Mouse (Mus musculus): ENCODE results near the gene Per3. TPM values are rescaled to one million over a fixed set of nuclear protein-coding genes. Genes with fewer than 3 reads are reported as not detected.

Per3 gene
- 10 to 100 TPM in 1 of 2 experiments, 1 to 10 TPM in 1; 3.8 to 16.2 TPM for total RNA-seq (2021)
- long read RNA-seq, experiment 1: 0 reads
- long read RNA-seq, experiment 2, partial matches to known transcripts: 1 of 7 reads
- long read RNA-seq, experiment 2, other reads (novel, unspliced or antisense): 5 of 7 reads

DNA sequence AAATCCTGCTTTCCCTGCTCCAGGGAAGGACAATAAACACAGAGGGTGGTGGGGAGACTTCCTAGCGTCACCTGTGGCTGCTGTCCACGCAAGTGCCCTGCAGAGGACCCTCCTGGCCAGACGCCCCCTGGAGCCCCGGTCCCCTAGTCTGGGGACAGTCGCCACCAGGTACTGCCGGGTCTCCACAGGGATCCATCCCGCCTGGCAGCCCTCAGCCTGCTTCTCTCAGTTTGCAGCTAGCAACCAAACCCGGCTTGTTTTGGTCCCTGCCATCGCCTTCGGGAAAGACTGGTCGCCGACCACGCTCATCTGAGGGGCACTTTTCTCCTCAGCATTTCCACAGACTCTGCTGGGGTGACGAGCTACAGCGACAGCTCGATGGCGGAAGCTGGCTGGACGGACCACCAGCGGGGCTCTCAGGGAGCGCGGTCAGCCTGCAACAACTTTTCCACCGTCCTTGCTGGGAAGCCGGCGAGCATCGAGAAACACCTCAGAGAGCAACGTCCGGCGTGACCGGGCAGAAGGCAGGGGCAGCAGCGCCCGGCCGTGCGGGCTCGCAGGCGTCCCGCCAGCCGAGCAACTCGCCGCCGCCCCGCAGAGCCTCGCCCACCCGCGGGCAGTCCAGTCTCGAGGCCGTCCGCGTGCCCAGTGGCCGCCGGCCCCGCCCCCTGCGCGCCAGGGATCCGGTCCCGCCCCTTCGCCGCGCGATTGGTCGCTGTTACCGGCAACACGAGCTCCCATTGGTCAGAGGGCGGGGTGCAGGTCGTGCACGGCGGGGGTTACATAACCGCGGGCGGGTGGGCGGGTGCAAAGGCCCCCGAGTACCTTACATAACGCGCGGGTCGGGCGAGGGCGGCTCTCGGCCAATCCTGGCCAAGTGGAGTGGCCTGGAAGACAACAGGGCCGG, at the start of gene Per3:
Per3 (minus strand) TSS at position 629 of the 907 bp plus-strand sequence.
- peak; percentile 99 for DNase-seq

DNA sequence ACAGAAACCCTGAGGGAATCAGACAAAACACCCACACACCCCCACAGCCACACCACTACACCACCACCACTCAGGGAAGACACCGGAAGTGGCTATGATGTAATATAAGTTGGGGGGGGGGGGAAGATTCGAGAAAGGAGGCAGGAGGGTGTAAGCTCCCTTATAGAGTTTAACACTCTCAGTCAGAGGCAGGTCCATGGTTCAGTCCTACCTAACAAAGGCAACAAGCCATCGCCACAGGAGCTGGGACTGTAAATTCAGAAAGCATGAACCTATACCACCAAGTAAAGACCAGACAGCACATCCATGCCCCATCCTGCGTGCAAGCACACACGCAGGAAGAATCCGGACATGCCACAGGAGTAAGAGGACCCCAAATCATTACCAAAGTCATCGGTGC, 44.8 kb upstream of the Per3 start, which contains the start of gene Gm13090:
Gm13090 (plus strand) TSS at position 301 of the 400 bp plus-strand sequence.
- DNase-seq: no peak

DNA sequence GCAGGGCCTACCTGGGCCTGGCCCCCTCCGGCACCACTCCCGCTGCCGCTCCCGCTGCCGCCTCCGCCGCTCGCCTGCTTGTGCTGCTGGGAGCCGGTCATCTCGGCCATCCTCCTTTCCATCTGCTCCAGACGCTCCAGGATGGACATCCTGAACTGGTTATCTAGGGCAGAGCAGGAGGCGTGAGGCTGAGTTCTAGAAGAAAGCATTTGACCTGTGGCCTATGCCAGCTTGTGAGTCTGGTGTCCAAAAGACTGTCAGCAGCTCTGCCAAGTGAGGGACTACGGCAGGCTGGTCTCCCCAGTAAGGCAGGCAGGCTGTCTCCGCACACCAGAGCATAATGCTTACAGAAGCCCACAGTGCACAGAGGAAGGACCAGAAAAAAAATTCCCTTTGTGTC, 44.4 kb upstream of the Per3 start:
- DNase-seq: peak; percentile 40

DNA sequence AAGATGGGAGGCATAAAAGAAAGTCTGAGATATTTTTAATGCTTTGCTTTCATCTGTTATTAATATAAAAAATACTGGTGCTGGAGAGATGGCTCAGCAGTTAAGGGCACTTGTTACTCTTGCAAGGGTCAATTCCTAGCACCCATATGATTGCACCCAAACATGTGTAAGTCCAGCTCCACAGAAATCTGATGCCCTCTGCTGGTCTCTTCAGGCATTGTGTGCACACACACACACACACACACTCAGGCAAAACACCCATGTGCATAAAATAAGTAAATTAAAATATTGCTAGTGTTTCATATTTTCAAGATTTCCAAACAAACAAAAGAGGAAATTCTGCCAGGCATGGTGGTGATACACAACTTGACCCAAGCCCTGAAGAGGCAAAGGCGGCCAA, 42.9 kb upstream of the Per3 start:
- no peak for DNase-seq

DNA sequence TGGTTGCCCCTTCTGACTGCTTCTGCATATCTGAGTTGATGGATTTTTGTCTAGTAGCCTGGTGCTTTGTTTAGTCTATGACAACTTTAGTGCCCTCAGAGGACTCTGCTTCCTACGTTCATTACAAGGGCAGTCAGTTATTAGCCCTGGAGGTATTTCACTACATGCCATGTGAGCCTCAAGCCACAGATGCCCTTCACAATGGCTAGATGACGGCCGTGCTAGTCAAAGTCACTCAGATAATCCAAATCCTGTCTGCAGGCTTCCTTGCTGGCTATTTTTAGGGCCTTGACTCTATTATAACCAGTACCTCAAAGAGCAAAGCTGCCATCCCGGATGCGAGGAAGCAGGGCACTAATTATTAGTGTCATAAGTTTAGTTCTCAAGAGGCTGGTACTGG, 38.6 kb upstream of the Per3 start:
- no peak for DNase-seq

DNA sequence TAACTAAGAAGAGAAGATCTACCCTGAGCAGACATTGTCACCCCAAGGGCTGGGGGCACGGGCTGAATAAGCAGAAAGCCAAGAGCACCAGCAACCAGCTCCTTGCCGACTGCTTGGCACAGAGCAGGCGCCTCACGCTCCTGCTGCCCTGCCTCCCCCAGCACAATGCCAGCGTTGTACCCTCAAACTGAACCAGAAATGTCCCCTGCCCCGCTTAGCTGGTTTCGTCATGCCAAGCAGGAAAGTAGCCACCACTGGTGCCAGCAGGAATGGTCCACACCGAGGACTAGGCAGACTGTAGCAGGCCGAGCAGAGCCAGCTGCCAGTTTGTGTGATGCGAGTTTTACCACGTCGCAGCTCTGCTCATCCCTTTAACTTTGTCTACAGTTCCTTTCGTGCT, 37.5 kb upstream of the Per3 start:
- DNase-seq: no peak

DNA sequence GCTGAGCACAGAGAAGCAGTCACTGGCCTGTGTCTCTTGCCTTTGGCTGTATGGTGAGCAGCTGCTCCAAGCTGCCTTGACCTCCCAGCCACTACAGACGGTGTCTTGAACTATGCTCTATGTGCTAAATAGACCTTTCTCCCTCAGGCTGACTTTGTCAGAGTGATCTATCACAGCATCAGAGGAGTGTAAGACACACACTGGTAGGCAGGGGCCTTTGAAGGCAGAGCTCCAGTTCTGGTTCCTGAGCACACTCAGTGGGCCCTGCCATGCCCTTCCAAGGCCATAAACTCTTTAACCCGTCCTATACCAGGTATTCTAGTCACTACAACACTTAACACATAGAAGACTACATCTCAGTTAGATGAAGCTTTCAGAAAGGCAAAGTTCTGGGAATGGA, 36.9 kb upstream of the Per3 start:
- no peak for DNase-seq

DNA sequence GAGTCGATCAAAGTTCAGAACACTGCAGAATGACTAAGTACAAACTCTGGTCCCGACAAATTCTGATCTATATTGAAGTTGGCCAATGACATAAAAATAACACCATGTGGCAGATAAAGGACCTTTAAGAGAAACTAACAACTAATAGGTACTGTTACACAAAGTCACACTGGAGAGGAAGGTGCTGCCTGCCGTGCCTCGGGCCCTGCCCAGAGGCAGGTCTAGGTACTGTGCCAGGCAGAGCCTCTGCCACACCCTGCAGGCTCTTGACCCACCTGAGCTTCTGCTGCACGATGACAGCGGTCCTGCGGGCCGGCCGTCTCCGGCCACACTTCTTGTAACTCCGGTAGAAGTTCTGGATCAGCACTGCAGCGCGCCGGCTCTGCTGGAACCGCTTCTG, 30.4 kb upstream of the Per3 start:
- no peak for DNase-seq

DNA sequence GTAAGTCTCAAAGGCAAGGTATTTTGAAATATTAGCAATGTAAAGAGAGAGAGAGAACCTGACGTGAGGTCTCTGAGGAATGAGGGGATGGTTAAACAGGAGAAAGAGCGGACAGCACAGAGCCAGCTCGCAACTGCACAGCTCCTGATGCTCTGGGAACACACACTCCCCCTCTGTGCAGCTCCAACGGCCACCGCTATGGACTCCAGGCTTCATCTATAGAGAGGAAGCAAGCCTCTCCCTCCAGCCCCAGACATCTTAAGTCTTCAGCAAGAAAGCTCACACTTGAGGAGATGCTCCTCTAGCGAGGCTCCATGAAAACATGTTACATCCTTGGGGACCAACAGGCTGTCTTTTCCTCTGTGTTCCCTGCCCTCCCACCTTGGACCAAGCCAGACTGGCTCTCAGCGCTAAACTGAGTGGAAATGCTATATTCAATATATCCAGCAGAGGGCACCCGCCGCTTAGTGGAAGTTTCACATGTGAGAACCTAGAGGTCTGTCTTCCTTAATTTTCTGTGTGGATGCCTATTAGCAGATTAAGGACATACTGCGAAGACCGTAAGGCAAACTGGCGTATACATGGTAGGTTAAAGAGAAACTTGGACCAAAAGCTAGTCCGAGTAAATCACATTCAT, 28.8 kb upstream of the Per3 start:
- peak; percentile 38 for DNase-seq

DNA sequence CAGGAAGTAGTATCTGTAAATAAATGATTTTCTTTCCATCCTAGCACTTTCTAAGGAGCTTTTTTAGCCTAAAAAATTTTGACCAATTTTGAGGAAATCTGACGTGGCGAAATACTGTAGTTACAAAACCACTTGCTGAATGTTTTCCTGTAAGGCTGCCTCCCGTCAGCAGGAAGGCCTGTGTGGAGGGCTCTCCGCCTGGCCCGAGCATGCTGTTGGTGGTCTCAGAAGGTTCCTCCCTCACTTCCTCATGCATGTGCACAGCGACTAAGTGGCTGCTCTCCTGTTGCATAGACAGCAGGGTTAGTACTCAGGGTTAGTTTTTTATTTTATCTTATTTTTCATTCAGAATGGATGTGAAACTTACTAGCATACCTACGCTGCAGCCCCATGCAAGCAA, 26.5 kb upstream of the Per3 start:
- DNase-seq: no peak

DNA sequence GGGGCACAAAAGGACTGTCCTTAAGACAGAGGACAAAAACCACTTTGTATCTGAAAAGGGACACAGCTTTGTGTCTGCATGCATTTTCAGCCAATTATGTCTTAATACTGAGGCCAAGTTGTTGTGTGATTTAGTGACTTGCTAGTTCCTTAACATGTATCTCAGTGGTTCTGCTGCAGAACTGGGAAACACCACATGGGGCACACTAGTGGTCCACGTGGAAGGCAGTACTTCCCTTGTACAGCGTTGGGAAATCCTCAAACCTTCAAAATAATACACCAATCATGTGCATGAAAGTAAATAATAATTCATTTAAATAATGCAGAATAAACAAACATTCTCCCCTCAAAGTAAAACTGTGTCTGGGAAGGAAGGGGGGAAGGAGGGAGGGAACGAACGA, 24.3 kb upstream of the Per3 start:
- no peak for DNase-seq

DNA sequence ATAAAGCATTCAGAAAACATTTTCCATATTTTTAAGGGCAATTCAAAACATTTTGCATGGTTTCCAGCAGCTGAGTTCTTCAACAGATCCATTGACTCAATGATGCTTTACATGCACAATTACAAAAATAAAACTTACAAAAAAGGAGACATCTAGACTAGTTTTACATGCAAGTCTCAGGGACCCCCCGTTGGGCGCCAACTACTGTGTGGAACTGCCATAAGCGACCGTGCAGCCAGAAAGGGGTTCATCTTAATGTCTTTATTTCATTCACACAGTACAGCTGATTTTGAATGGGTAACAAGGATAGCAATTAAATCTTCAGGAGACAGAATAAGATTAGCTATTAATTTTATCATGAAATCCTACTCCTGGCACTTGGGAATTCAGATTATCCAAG, 15.1 kb upstream of the Per3 start:
- DNase-seq: no peak

DNA sequence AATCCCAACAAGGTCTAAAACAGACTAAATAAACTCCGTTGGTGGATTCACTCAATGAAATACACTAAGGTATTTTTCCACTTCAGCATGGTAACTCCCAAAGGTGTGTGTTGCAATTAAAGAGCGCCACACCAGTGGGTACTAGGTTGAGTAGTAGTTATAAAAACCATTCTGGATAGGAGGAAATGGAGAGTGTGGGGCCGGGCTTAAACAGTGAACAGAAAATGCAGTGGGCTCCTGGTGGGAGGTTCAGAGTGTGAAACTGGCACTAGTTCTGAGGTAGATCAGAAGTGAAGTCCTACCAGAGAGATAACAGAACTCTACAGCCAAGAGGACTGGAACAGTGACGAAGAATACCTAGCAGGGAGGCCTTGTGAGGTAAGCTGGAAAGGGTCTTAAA, 14.2 kb upstream of the Per3 start:
- DNase-seq: no peak

DNA sequence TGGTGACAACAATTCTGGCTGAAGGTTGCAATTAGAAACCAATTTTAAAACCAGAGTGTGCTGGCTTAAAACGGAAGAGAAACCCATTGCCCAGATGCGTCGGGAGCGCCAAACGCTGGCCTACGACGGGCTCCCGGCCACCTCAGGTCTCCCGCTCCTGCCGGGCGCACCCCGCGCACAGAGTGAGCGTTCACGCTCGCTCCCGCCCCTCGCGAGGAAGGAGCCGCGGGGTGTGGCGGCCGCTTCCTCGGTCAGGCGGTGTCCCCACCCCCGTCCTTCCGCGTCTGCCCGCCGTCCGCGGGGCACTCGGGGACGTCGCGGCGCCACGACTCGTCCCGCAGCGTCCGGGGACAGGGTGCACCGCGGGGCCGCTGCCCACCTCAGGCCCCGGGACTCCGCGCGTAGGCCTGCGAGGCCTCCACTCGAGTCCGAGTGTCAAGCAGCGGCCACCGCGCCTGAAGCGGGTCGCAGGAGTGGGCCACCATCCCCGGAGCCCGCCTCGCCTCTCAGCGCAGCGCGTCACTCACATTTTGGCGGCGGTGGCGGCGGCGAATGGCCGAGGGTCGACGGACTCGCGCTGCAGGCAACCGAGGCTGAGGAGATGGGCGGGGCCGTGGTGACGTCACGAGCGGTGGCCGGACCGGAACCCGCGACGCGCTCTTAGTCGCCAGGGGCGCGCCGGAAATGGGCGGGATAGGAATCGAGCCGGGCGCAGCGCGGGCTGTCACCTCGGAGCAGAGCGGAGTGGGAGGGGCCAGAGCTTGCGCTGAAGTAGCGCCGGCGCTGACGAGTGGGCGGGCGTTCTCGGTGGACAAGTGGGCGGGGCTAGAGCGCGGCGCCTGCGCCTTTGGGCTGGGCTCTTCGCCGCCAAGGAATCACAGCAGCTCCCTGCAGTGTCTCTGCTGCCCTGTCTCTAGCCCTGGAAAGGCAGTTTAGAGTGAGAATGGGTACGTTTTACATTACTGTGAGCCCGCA, 13.2 kb upstream of the Per3 start, which contains the start of gene Vamp3:
Vamp3 (minus strand) TSS at position 617 of the 975 bp plus-strand sequence.
- peak; percentile 98 for DNase-seq

DNA sequence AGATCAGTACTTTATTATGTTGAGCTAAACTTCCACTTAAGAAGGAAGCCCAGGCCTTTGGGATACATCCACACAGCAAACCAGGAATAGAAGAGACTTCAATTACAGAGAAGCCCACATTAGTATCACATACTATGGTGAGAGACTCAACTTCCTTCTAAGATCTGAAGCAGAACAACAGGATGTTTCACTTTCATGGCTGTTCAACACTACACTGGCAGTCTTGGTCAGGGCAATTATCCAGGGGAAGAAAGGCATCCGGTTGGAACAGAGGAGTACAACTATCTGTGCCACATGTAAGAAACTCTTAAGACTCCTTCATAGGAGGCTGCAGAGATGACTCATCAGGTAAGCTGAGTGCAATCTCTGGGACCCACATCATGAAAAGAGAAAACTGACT, 6.7 kb upstream of the Per3 start:
- DNase-seq: no peak

DNA sequence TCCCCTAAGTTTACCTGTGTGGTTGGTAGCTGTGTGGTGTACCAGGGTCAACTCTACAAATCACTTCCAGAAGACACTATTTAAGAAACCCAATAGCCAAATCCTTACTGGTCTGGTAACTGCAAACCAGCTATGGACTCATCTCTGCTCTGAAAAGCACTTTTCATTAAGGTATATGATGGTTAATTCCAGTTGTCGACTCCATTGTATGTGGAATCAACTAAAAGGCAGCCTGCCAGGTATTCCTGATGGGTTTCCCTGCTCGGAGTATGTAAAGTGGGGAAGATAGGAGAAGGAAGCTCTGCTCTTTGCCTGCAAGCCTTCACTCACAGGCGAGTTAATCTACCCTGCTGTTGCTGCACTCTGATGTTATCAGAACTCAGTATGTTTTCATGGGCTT, 2.1 kb upstream of the Per3 start:
- DNase-seq: no peak

DNA sequence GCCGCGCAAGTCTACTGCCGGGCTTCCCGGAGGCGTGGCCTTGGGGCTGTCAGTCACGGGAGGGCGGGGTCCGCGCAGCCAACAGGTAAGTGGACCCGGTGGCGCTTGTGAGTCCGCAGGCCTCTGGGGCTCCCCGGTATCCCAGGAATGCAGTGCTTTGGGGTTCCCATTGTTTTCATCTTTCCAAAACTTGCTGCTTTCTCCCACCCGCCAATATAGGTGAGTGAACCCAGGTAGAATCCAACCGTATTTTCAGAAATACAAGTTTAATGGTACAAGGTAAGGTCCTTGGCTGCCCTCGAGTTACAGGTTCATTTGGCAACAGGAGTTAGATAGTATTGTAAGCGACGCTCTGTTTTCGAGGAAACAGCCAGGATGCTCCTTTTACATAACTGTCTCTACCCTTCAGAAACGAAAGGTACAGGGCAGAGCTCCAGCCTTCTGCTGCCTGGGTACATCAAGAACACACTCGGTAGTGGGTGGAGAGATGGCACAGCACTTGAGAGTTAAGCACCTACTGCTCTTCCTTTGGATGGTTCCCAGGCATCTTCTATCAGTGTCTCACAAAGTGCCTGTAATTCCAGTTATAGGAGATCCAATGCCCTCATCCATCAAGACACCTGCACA, 592 bp upstream of the Per3 start:
- DNase-seq: no peak

DNA sequence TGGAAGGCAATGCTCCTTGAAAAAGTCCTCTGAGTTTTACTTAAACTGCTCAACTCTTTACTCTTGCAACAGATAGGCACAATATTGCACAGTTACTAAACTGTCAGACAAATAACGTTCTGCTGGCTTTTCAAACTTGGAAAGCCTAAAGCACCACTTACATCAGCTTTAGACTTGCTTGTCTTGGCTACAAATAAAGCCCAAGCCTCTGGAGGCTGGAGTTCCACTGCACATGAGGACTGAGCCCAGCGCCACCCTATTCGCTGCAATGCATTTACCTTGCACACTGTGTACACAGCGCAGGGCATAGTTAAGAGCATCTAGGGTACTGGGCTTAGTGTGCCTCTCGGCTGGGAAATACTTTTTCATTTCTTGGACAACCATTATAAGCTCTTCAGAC, 1.2 kb downstream of the Per3 start:
- peak; percentile 29 for DNase-seq

DNA sequence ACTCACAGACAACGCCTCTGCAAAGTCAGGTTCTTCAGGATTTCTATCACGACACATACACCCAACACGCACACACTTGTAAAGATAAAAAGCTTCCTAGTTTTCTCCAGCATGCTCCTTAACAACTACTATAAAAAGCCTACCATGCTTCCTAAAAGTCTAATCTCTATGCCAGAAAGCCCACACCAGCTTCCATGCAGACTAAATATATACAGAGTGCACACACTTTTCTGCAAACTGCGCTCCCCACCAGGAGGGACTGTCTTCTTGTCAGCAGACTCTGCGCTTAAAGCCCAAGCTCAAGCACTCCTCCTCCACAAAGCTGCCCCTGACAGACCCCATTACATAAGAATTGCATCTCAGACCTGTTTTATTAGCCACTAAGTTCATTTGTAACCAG, 3.0 kb downstream of the Per3 start:
- no peak for DNase-seq

DNA sequence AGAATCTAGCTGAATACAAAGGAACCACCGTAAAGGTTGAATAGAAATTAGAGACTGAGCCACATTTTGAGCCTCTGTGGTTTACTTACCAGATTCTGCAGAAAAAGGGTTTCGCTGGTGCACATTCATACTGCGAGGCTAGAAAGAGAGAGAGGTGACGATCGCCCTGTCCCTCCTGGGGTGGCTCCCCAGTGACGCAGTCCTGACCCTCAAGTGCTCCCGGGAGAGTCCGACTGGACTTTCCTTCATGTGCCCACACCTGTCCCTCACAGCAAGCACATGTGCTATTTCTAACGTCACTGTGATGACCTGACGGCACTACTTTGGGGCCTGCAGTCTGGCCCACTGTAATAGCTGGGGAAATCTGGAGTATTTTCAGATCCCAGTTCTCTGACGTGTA, 6.7 kb downstream of the Per3 start:
- DNase-seq: no peak

DNA sequence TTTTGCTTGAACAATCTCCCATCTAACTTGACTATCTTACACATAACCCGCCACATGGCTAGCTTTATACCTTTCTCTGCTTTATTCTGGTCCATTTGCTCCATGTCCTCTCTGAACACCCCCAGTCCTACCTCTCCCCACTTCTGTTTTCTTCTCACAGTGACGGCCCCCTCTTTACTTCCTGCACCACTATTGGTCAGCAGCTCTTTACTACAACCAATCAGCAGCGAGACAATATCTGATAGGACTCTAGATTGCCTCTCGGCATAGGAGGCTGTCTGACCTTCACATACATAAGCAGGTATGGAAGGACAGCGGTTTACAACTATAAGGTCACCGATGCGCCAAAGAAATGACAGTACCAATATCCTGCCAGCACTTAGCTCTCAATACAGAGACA, 7.9 kb downstream of the Per3 start:
- DNase-seq: no peak

DNA sequence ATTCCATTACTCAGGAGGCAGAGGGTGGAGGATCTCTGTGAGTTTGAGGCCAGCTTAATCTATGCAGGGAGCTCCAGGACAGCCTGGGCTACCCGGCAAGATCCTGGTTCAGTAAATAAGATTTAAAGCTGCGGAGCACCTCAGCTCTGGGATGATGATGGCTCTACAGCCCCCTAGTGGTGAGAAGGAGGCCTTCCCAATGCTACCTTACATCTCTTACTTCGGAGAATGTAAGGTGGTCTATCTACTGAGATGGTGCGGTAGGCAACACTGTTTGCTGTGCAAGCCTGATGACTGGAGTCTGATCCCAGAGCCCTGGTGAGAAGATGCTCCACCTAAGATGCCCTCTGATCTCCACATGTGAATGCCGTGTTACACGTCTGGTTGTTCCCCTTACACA, 17.5 kb downstream of the Per3 start:
- no peak for DNase-seq

Measured in gastrocnemius, postnatal 25 days (tissue).